Mouse (Mus musculus) stomach, postnatal 0 days (tissue): ENCODE measurements around the gene Anp32a. TPM values are rescaled to one million over a fixed set of nuclear protein-coding genes. Genes with fewer than 3 reads are reported as not detected.

Source experiments
- ATAC-seq: fragments of 200-750 bp; cut with Nextera tagmentation; 2 replicates; pipeline ENCODE4 v1.8.0; 2017; ENCODE audit not compliant: low FRiP score, low TSS enrichment
- DNase-seq: peaks from one replicate; pipeline ENCODE4 v3.0.0-alpha.2; 2016; ENCODE audit warnings: low spot score
- H3K27ac ChIP-seq: fragments of 300-500 bp; sonication (generic); replicated peaks from 2 replicates; pipeline ENCODE4 v1.5.1; 2014; ENCODE audit warnings: mild to moderate bottlenecking, control low read depth
- H3K27me3 ChIP-seq: fragments of 300-500 bp; sonication (generic); 2 replicates; pipeline ENCODE4 v1.6.1; 2014; ENCODE audit warnings: low read length; ENCODE audit not compliant: control insufficient read depth, insufficient read depth
- H3K36me3 ChIP-seq: fragments of 300-500 bp; sonication (generic); 2 replicates; pipeline ENCODE4 v1.6.1; 2014; ENCODE audit warnings: low read length, mixed read lengths; ENCODE audit not compliant: control insufficient read depth, insufficient read depth
- H3K4me1 ChIP-seq: fragments of 300-500 bp; sonication (generic); replicated peaks from 2 replicates; pipeline ENCODE4 v1.6.1; 2014; ENCODE audit warnings: antibody characterized with exemption; ENCODE audit not compliant: control insufficient read depth, insufficient read depth
- H3K4me2 ChIP-seq: fragments of 300-500 bp; sonication (generic); replicated peaks from 2 replicates; pipeline ENCODE4 v1.6.1; 2014; ENCODE audit warnings: low read depth, mild to moderate bottlenecking, control low read depth, moderate library complexity
- H3K4me3 ChIP-seq: fragments of 300-500 bp; sonication (generic); 2 replicates; pipeline ENCODE4 v1.5.1; 2014; ENCODE audit warnings: low read depth, low read length, control low read depth
- H3K9ac ChIP-seq: fragments of 300-500 bp; sonication (generic); 2 replicates; pipeline ENCODE4 v1.6.1; 2014; ENCODE audit warnings: mild to moderate bottlenecking, low read length, control low read depth, mixed read lengths
- H3K9me3 ChIP-seq: fragments of 300-500 bp; sonication (generic); 2 replicates; pipeline ENCODE4 v1.6.1; 2016; ENCODE audit warnings: low read length; ENCODE audit not compliant: control insufficient read depth
- CTCF ChIP-seq: IDR thresholded peaks from 2 replicates; pipeline ENCODE4 v1.5.1; 2016; ENCODE audit warnings: antibody characterized with exemption, low read depth, mild to moderate bottlenecking, moderate library complexity
- EP300 ChIP-seq: optimal IDR thresholded peaks from 2 replicates; pipeline ENCODE3; 2016; ENCODE audit warnings: antibody characterized with exemption
- WGBS: fragments of 180-500 bp; shearing (Covaris S2); extraction: QIAGEN DNeasy Blood & Tissue Kit; methylation state at CpG from one replicate; pipeline ENCODE4 v1.1.7; 2014; 5-methylcytosine and 5-hydroxymethylcytosine counted together
- polyA plus RNA-seq: library from polyadenylated mRNA; unstranded; fragments of >200 nt; fragmentation: Nextera tagmentation; extraction: Ambion mirVana; gene quantifications from 2 replicates; pipeline ENCODE4 v1.2.1, GENCODE M21; 2015

Gene Anp32a
- polyA plus RNA-seq, 1 experiment from 2014 or later = 89.9 TPM

DNA sequence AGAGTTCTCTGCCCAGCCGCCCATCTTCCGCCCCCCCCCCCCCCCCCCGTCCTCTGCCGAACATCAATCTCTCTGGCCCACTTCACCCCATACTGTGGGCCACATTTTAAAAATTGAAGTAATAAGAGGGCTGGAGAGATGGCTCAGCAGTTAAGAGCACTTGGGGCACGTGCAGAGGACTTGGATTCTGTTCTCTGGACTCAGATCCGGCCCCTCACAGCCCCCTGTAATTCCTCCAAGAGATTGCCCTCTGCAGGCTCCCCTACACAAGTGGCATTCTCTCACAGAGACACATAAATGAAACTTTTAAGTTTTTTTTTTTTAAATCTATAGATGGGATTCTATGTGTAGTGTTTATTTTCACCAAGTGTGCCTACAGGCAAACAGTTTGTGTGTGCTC lies 23.1 kb downstream of the Anp32a start:
- TF ChIP-seq EP300 = no peak
- no peak for TF ChIP-seq CTCF
- no peaks in the 10 kb centered on the region for H3K36me3 ChIP-seq
- no peaks in the 10 kb centered on the region for H3K27me3 ChIP-seq
- no peak overlapping the region for H3K4me3 ChIP-seq
- H3K4me2 ChIP-seq = peak overlapping the region; percentile 55
- WGBS = 36% methylated on average over 3 of the region's 6 CpGs
- H3K27ac ChIP-seq = no peak overlapping the region
- H3K4me1 ChIP-seq = peaks cover 23% of the 10 kb centered on the region
- ATAC-seq (no peak), DNase-seq (no peak)
- H3K9ac ChIP-seq = peak overlapping the region; percentile 57; the same call in 1 of the 2 replicates
- H3K9me3 ChIP-seq = no peaks in the 10 kb centered on the region

- ATAC-seq = no peak
- 52% methylated on average over 7 of the region's 7 CpGs for WGBS
- no peaks in the 10 kb centered on the region for H3K36me3 ChIP-seq
- H3K4me3 ChIP-seq = no peak overlapping the region
- H3K4me1 ChIP-seq = peaks cover 23% of the 10 kb centered on the region
- no peak for TF ChIP-seq EP300
- TF ChIP-seq CTCF = no peak
- no peak overlapping the region for H3K9ac ChIP-seq
- no peak overlapping the region for H3K27ac ChIP-seq
- DNase-seq = no peak
- no peaks in the 10 kb centered on the region for H3K27me3 ChIP-seq
- no peak overlapping the region for H3K4me2 ChIP-seq
- H3K9me3 ChIP-seq = no peaks in the 10 kb centered on the region
These were observed 23.7 kb downstream of the Anp32a start for GRCm38 (mm10) chr9:62364831-62365230.

DNA sequence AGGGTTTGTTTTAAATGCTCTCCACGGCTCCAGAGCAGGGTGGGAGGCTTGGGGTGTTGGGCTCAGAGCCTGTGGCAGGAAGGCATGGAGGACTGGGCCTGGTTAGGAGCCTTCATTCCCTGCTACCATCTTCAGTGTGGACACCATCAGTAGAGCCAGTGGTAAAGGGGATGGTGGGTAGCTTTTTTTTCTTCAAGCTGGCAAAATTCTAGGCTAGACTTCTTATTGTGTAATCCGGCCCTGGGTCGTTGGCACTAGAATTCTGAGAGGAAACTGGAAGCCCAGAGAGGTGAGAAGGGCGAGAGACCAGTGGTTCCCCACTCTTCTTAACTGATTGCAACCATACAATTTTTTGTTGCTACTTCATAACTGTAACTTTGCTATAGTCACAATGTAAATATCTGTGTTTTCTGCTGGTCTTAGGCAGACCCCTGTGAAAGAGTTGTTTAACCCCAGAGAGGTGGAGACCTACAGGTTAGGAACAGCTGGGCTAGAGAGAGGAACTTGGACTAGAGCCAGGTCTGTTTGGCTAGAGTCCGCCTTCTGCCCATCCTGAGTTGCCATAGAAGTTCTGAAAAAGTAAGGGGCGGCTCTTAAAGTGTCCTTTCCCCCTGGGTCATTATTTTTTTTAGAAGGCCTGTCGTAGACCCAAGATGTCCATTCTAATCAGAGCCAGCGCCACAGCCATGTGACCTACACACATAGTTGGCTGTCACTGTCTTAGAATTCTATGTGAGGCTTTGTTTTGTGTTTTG lies 24.4 kb downstream of the Anp32a start:
- Histone ChIP-seq H3K27me3 (no peaks in the 10 kb centered on the region), H3K4me3 (no peak overlapping the region), H3K27ac (no peak overlapping the region), H3K9ac (no peak overlapping the region), H3K4me1 (peaks cover 23% of the 10 kb centered on the region), H3K4me2 (no peak overlapping the region), H3K9me3 (no peaks in the 10 kb centered on the region), H3K36me3 (no peaks in the 10 kb centered on the region)
- DNase-seq = no peak
- no peak for ATAC-seq
- TF ChIP-seq CTCF = no peak
- no peak for TF ChIP-seq EP300
- 70% methylated on average over 8 of the region's 8 CpGs for WGBS

DNA sequence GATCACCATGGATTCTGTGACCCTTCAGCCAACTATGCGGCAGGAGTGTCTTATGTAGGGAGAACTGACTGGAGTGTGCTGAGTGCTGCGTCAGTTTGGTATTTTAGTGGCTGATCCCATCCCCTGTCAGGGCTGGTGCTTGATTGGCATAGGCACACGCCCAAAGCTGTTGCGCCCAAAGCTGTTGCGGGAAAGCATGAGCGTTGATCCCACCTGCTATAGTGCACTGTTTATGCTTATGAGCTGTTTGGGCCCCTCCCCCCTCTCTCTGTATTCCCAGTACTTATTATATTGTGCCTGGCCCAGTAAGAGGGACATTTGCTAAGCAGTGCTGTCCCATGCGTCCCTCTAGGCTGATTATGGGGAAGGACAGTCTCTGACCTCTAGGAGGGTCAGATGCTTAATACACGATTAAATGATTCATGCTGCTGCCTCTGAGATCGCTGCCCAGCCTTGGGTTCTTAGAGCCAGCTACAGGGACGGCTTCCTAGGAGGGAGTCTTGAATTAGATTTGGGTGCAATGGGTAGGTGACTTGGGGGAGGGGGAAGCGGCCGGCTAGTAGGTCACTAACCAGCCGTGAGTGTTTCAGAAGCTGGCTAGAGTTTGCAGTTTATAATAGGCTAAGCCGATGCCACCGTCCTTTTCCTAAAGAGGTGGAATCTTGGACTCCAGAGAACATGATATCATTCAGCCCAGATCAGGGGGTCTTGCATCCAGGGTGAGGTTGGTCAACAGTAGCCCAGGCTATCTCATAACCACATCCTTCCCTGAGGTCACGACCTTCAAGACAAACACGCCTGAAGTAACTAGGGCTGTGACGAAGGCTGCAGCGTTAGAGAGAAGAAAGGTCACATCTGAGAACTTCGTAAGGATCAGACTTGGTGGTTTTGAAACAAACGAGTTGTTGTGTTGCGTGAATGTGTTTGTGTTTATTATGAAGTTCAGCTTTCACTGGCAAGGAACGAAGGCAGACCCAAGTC lies 25.7 kb downstream of the Anp32a start:
- H3K27me3 ChIP-seq = no peaks in the 10 kb centered on the region
- H3K9me3 ChIP-seq = no peaks in the 10 kb centered on the region
- no peak overlapping the region for H3K4me2 ChIP-seq
- no peak for ATAC-seq
- H3K27ac ChIP-seq = peak overlapping the region; percentile 53
- 47% methylated on average over 23 of the region's 23 CpGs for WGBS
- TF ChIP-seq CTCF (no peak), EP300 (no peak)
- no peak for DNase-seq
- peaks cover 20% of the 10 kb centered on the region for H3K4me1 ChIP-seq
- H3K9ac ChIP-seq = no peak overlapping the region
- H3K36me3 ChIP-seq = no peaks in the 10 kb centered on the region
- no peak overlapping the region for H3K4me3 ChIP-seq

DNA sequence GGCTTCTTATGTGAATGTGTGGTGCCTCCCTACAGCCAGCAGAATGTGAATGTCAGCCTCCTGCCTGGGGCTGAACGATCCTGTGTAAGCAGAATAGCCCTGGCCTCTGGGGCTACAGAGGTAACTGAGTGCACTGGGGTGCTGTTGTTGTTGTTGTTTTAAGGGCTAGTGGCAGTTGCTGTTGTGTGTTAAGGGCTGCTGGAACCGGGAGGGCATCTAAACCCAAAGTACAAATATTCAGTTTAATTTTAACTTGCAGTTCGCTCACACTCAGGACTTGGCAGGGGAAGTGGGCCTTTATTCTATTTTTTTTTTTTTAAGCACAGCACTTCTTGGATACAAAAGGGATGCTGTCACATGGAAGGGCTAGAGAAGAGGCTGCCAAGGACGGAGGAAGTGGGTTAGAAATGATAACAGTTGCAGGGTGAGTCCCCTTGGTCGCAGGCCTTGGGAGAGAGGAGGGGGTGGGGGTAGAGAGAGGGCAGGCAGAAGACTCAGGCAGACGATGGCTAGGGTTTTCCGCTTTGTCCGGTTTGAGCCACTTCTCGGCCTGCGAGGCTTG lies 26.5 kb downstream of the Anp32a start:
- Histone ChIP-seq H3K27me3 (no peaks in the 10 kb centered on the region), H3K27ac (peak overlapping the region; percentile 65), H3K9ac (no peak overlapping the region), H3K36me3 (no peaks in the 10 kb centered on the region; the same call in 1 of the 2 replicates), H3K4me2 (no peak overlapping the region), H3K4me3 (no peak overlapping the region), H3K9me3 (no peaks in the 10 kb centered on the region), H3K4me1 (peaks cover 20% of the 10 kb centered on the region)
- DNase-seq (no peak), ATAC-seq (no peak)
- WGBS = 34% methylated on average over 10 of the region's 10 CpGs
- TF ChIP-seq CTCF (no peak), EP300 (no peak)
